Comparison of ENCODE assay signal across 28 mouse cellular contexts in the genomic region with DNA sequence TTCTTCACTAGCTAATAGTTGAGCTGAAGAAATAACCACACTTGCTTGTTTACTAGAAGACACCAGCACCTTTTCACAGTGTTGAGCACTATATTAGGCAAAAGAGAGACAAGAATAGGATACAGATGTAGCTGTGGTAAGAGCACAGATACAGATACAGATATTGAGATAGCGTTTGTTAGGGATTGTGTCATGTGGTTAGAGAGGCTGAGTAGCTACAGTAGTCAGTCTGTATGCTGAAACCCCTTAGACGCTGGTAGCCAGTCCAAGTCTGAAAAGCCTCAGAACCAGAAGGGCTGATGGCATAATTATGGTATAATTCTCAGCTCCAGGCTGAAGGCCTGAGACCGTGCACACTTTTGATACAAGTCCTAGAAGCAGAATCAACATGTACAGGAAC.
"Had no signal": no experiment of that assay in that cellular context is flagged by ENCODE, and none has a peak within 500 bp of the region (broad histone marks: within the 10 kb centered on the region; RNA-seq: fewer than 3 reads in every experiment).

No protein-coding gene starts in this region.

- H3K36me3 ChIP-seq: embryonic facial prominence, embryonic 12.5 days; forebrain, embryonic 15.5 days; heart, embryonic 10.5 days had no signal

- ATAC-seq: forebrain, embryonic 13.5 days; forebrain, embryonic 14.5 days; forebrain, embryonic 15.5 days; forebrain, embryonic 16.5 days; forebrain, postnatal 0 days had no signal

- H3K27ac ChIP-seq: embryonic facial prominence, embryonic 10.5 days; embryonic facial prominence, embryonic 12.5 days; embryonic facial prominence, embryonic 13.5 days; embryonic facial prominence, embryonic 15.5 days; forebrain, embryonic 10.5 days; forebrain, embryonic 12.5 days; forebrain, embryonic 13.5 days; forebrain, embryonic 15.5 days; gastrocnemius, adult 2 months; heart, adult 2 months; heart, embryonic 10.5 days had no signal

- H3K4me1 ChIP-seq: embryonic facial prominence, embryonic 10.5 days; embryonic facial prominence, embryonic 12.5 days; embryonic facial prominence, embryonic 13.5 days; embryonic facial prominence, embryonic 15.5 days; forebrain, embryonic 10.5 days; forebrain, embryonic 12.5 days; forebrain, embryonic 13.5 days; forebrain, embryonic 15.5 days; heart, embryonic 10.5 days had no signal

- DNase-seq: cerebellum, adult 8-10 months; cerebellum, adult 9-11 months; cerebellum, postnatal 10 days; cerebellum, postnatal 14 days; cerebellum, postnatal 25 days; cerebellum, postnatal 36 days; embryo, embryonic 11 days; forebrain, postnatal 0 days; gastrocnemius, adult 2 months; gastrocnemius, postnatal 10 days; gastrocnemius, postnatal 14 days; gastrocnemius, postnatal 25 days; gastrocnemius, postnatal 36 days; heart, adult 11 months; heart, adult 18-20 months; heart, adult 2 months had no signal

- H3K9me3 ChIP-seq: embryonic facial prominence, embryonic 10.5 days; embryonic facial prominence, embryonic 12.5 days; embryonic facial prominence, embryonic 13.5 days; embryonic facial prominence, embryonic 15.5 days; forebrain, embryonic 10.5 days; forebrain, embryonic 12.5 days; forebrain, embryonic 13.5 days; forebrain, embryonic 15.5 days; heart, embryonic 10.5 days had no signal

- H3K4me3 ChIP-seq: embryonic facial prominence, embryonic 10.5 days; embryonic facial prominence, embryonic 12.5 days; embryonic facial prominence, embryonic 13.5 days; embryonic facial prominence, embryonic 15.5 days; erythroblast, embryonic 14.5 days; forebrain, embryonic 10.5 days; forebrain, embryonic 12.5 days; forebrain, embryonic 13.5 days; forebrain, embryonic 15.5 days; gastrocnemius, adult 2 months; heart, adult 2 months; heart, embryonic 10.5 days had no signal

- H3K27me3 ChIP-seq: embryonic facial prominence, embryonic 12.5 days; embryonic facial prominence, embryonic 13.5 days; embryonic facial prominence, embryonic 15.5 days; forebrain, embryonic 12.5 days; forebrain, embryonic 13.5 days; forebrain, embryonic 15.5 days had no signal
